Mouse (Mus musculus): ENCODE data around the gene 1700020D05Rik. TPM values are rescaled to one million over a fixed set of nuclear protein-coding genes. Genes with fewer than 3 reads are reported as not detected.
"Not testable (repeated sequence)": the region's sequence is repeated elsewhere in the genome, so short reads cannot be mapped to it uniquely, and the experiment has no call there.

1700020D05Rik gene
- total and polyA plus RNA-seq, 3 experiments = 0.23 to 0.34 TPM; not detected in 1

DNA sequence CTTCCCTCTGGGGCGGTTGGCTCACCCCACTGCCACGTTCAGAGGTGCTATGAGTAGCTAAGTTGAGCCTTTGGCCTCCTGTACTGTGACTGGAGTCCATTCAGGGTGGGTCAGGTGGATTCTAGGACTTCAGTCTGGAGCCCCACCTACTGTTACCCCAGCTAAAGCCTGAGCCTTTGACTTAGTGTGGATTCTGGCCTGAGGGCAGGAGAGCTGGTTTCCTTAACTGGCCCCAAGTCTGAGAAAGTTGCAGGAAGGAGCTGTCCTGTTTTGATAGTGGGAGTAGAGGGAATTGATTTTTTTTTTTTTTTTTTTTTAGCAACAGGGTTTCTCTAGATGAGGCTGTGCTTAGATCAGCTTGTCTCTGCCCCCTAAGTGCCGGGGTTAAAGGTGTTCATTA, 9.3 kb downstream of the 1700020D05Rik start:
- peaks cover 4 to 14% of the 10 kb centered on the region in 2 experiments for H3K4me1 ChIP-seq (ENCODE audit: control insufficient read depth in 1 of 2, insufficient read depth in 2 of 2)
- peaks cover 24% of the 10 kb centered on the region for H3K79me2 ChIP-seq (replicated peaks; ENCODE audit: control insufficient read depth, extremely low read depth, insufficient read depth, poor library complexity, severe bottlenecking)
- H3K27ac ChIP-seq (ENCODE audit: insufficient read depth, low read depth) = no peak overlapping the region
- no peak overlapping the region for H3K4me3 ChIP-seq (replicated peaks in 1 of 3; ENCODE audit: low read depth in 2 of 3, low read length in 2 of 3, poor library complexity in 1 of 3)
- H3K4me2 ChIP-seq (ENCODE audit: insufficient read depth, low read depth, poor library complexity, severe bottlenecking) = no peak overlapping the region
- H3K36me3 ChIP-seq (replicated peaks in 1 of 2; ENCODE audit: control insufficient read depth in 1 of 2, insufficient read depth in 1 of 2, low read length in 1 of 2) = peaks cover 51 to 68% of the 10 kb centered on the region in 2 experiments
- H3K27me3 ChIP-seq (replicated peaks) = no peaks in the 10 kb centered on the region
- dilution Hi-C loops (cut with MboI; ENCODE audit: extremely low pct_ligation_motif_present, extremely low pct_unique_long_range_greater_than_20kb, low sequenced_read_pairs) (no loop called here), in situ Hi-C loops (cut with MboI; ENCODE audit: low pct_ligation_motif_present, low pct_unique_long_range_greater_than_20kb, low sequenced_read_pairs) (loop anchor here (5.0 kb wide), 1 partner anchor 37 kb away; the partner anchor contains the start of gene Ccdc85b)
- TF ChIP-seq POLR2A (IDR thresholded peaks at IDR 0.05; ENCODE audit: low read depth, low read length) (0 out of 2 replicates have a peak, but pooled peaks have one; percentile 10), IRF4 (IDR thresholded peaks at IDR 0.05; ENCODE audit: low read depth, low read length) (no peak), SMC3 (IDR thresholded peaks at IDR 0.05; ENCODE audit: low read depth, low read length) (no peak), CHD2 (IDR thresholded peaks at IDR 0.05; ENCODE audit: low read length) (no peak)
- H3K9me3 ChIP-seq (replicated peaks; ENCODE audit: low read length) = no peaks in the 10 kb centered on the region
- no peak for DNase-seq (ENCODE audit: extremely low read depth)
- no peak overlapping the region for H3K9ac ChIP-seq (ENCODE audit: insufficient read depth, low read depth)

- H3K4me3 ChIP-seq (replicated peaks in 1 of 3; ENCODE audit: low read depth in 2 of 3, low read length in 2 of 3, poor library complexity in 1 of 3); H3K9me3 ChIP-seq (replicated peaks; ENCODE audit: low read length); DNase-seq (ENCODE audit: extremely low read depth); H3K4me2 ChIP-seq (ENCODE audit: insufficient read depth, low read depth, poor library complexity, severe bottlenecking); H3K27ac ChIP-seq (ENCODE audit: insufficient read depth, low read depth); H3K27me3 ChIP-seq (replicated peaks); dilution Hi-C loops (cut with MboI; ENCODE audit: extremely low pct_ligation_motif_present, extremely low pct_unique_long_range_greater_than_20kb, low sequenced_read_pairs); H3K9ac ChIP-seq (ENCODE audit: insufficient read depth, low read depth): not testable (repeated sequence)
- Histone ChIP-seq H3K79me2 (replicated peaks; ENCODE audit: control insufficient read depth, extremely low read depth, insufficient read depth, poor library complexity, severe bottlenecking) (peaks cover 24% of the 10 kb centered on the region), H3K4me1 (ENCODE audit: control insufficient read depth in 1 of 2, insufficient read depth in 2 of 2) (peaks cover 4 to 19% of the 10 kb centered on the region in 2 experiments), H3K36me3 (replicated peaks in 1 of 2; ENCODE audit: control insufficient read depth in 1 of 2, insufficient read depth in 1 of 2, low read length in 1 of 2) (peaks cover 51 to 61% of the 10 kb centered on the region in 2 experiments)
- in situ Hi-C loops (cut with MboI; ENCODE audit: low pct_ligation_motif_present, low pct_unique_long_range_greater_than_20kb, low sequenced_read_pairs) = loop anchor here (5.0 kb wide), 1 partner anchor 36 kb away; the partner anchor contains the start of gene Ccdc85b
These were observed 10.3 kb downstream of the 1700020D05Rik start for GRCm38 (mm10) chr19:5493301-5493721.

DNA sequence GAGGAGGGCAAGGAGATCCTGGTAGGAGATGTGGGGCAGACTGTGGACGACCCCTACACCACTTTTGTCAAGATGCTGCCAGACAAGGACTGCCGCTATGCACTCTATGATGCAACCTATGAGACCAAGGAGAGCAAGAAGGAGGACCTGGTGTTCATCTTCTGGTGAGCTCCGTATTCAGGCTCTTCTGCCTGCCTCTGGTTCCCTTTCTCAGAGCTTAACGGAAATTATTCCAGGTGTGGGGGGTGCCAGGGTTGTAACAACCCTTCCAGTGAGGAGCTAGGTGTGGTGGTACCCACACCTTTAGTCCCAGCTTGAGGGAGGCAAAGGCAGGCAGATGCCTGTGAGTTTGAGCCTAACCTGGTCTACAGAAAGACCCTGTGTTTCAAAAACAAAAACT, 10.9 kb downstream of the 1700020D05Rik start:
- H3K79me2 ChIP-seq (replicated peaks; ENCODE audit: control insufficient read depth, extremely low read depth, insufficient read depth, poor library complexity, severe bottlenecking) = peaks cover 24% of the 10 kb centered on the region
- in situ Hi-C loops (cut with MboI; ENCODE audit: low pct_ligation_motif_present, low pct_unique_long_range_greater_than_20kb, low sequenced_read_pairs) = loop anchor here (5.0 kb wide), 1 partner anchor 35 kb away; the partner anchor contains the start of gene Ccdc85b
- dilution Hi-C loops (cut with MboI; ENCODE audit: extremely low pct_ligation_motif_present, extremely low pct_unique_long_range_greater_than_20kb, low sequenced_read_pairs) = no loop called here
- no peak overlapping the region; the same call in 1 of the 2 replicates for H3K4me2 ChIP-seq (ENCODE audit: insufficient read depth, low read depth, poor library complexity, severe bottlenecking)
- no peak for DNase-seq (ENCODE audit: extremely low read depth)
- no peaks in the 10 kb centered on the region for H3K9me3 ChIP-seq (replicated peaks; ENCODE audit: low read length)
- TF ChIP-seq POLR2AphosphoS2 (IDR thresholded peaks at IDR 0.05; ENCODE audit: low read depth, low read length) = no peak
- TF ChIP-seq TBP (conservative IDR thresholded peaks at IDR 0.05; ENCODE audit: low read depth, low read length) = no peak
- TF ChIP-seq IRF4 (IDR thresholded peaks at IDR 0.05; ENCODE audit: low read depth, low read length) = no peak
- TF ChIP-seq TCF12 (IDR thresholded peaks at IDR 0.05; ENCODE audit: low read depth, low read length) = no peak
- no peak for TF ChIP-seq ZMIZ1 (IDR thresholded peaks at IDR 0.05; ENCODE audit: low read depth, low read length)
- no peak for TF ChIP-seq RCOR1 (conservative IDR thresholded peaks at IDR 0.05; ENCODE audit: low read depth, low read length)
- TF ChIP-seq GABPA (IDR thresholded peaks at IDR 0.05; ENCODE audit: insufficient replicate concordance, low read depth, low read length) = no peak
- TF ChIP-seq CHD1 (IDR thresholded peaks at IDR 0.05; ENCODE audit: low read depth, low read length) = no peak
- TF ChIP-seq EP300 (IDR thresholded peaks at IDR 0.05; ENCODE audit: low read length) = no peak
- no peak for TF ChIP-seq MAX (IDR thresholded peaks at IDR 0.05; ENCODE audit: low read length)
- TF ChIP-seq CTCF (conservative IDR thresholded peaks at IDR 0.05 in 1 of 2, IDR thresholded peaks at IDR 0.05 in 1 of 2; ENCODE audit: low read depth in 2 of 2, low read length in 2 of 2) = no peak
- no peak for TF ChIP-seq POLR2A (IDR thresholded peaks at IDR 0.05; ENCODE audit: low read depth, low read length)
- no peak for TF ChIP-seq JUND (conservative IDR thresholded peaks at IDR 0.05; ENCODE audit: low read depth, low read length)
- TF ChIP-seq CHD2 (IDR thresholded peaks at IDR 0.05; ENCODE audit: low read length) = no peak
- no peak for TF ChIP-seq RAD21 (IDR thresholded peaks at IDR 0.05; ENCODE audit: low read depth, low read length)
- peaks cover 49 to 54% of the 10 kb centered on the region in 2 experiments for H3K36me3 ChIP-seq (replicated peaks in 1 of 2; ENCODE audit: control insufficient read depth in 1 of 2, insufficient read depth in 1 of 2, low read length in 1 of 2)
- no peak overlapping the region for H3K4me3 ChIP-seq (replicated peaks in 1 of 3; ENCODE audit: low read depth in 2 of 3, low read length in 2 of 3, poor library complexity in 1 of 3)
- H3K4me1 ChIP-seq (ENCODE audit: control insufficient read depth in 1 of 2, insufficient read depth in 2 of 2) = peaks cover 4 to 19% of the 10 kb centered on the region in 2 experiments
- H3K9ac ChIP-seq (ENCODE audit: insufficient read depth, low read depth) = no peak overlapping the region
- H3K27ac ChIP-seq (ENCODE audit: insufficient read depth, low read depth) = no peak overlapping the region
- no peaks in the 10 kb centered on the region for H3K27me3 ChIP-seq (replicated peaks)
